Mouse (Mus musculus): ENCODE measurements around the gene St3gal5. TPM values are rescaled to one million over a fixed set of nuclear protein-coding genes. Genes with fewer than 3 reads are reported as not detected.

The St3gal5 gene
- total RNA-seq, 1 experiment from 2014 or later: 33.8 TPM

- ATAC-seq (replicated peaks; ENCODE audit: low read depth, poor library complexity, severe bottlenecking): no peak
Observed at GRCm38 (mm10) chr6:72190577-72190976, 93.2 kb downstream of the St3gal5 start.

- ATAC-seq (replicated peaks; ENCODE audit: low read depth, poor library complexity, severe bottlenecking): no peak
Observed at GRCm38 (mm10) chr6:72196660-72197059, 99.3 kb downstream of the St3gal5 start.

GRCm38 (mm10) chr6:72197515-72197914, 100.1 kb downstream of the St3gal5 start:
- no peak for ATAC-seq (replicated peaks; ENCODE audit: low read depth, poor library complexity, severe bottlenecking)

GRCm38 (mm10) chr6:72200595-72201256, 103.3 kb downstream of the St3gal5 start:
- ATAC-seq (replicated peaks; ENCODE audit: low read depth, poor library complexity, severe bottlenecking): no peak

- no peak for ATAC-seq (replicated peaks; ENCODE audit: low read depth, poor library complexity, severe bottlenecking)
Observed at GRCm38 (mm10) chr6:72202732-72203131, 105.3 kb downstream of the St3gal5 start.

GRCm38 (mm10) chr6:72203279-72203678, 105.9 kb downstream of the St3gal5 start:
- ATAC-seq (replicated peaks; ENCODE audit: low read depth, poor library complexity, severe bottlenecking): no peak

Other genes with a start within 250 kb of the St3gal5 start
- gene Ptcd3, start 188.8 kb upstream of the St3gal5 start, total RNA-seq (2017): 159 and 193 TPM in 2 replicates
- gene Polr1a, start 188.5 kb upstream of the St3gal5 start, total RNA-seq (2017): 73.8 and 101 TPM in 2 replicates
- 0.39 and 0.82 TPM in 2 replicates for gene Atoh8, start 138.0 kb downstream of the St3gal5 start, total RNA-seq (2017)
- not detected in 2 replicates for gene Sftpb, start 207.0 kb downstream of the St3gal5 start, total RNA-seq (2017)
- gene Usp39, start 247.6 kb downstream of the St3gal5 start, total RNA-seq (2017): 122 and 147 TPM in 2 replicates
- 25.2 and 25.8 TPM in 2 replicates for gene 0610030E20Rik, start 249.7 kb downstream of the St3gal5 start, total RNA-seq (2017)

Measured in common myeloid progenitor, adult 5-6 weeks (primary cell).